Mouse (Mus musculus) fibroblast of lung, adult 2 months (primary cell): ENCODE results near the gene Mthfd1l.

Experiments
- DNase-seq: peaks from one replicate; pipeline ENCODE4 v3.0.0-alpha.2; 2011; ENCODE audit warnings: low read depth

Gene Mthfd1l

GRCm38 (mm10) chr10:4210313-4211066 is 237.6 kb downstream of the Mthfd1l start:
- DNase-seq, result no peak

- DNase-seq, result no peak
Measured at GRCm38 (mm10) chr10:4211067-4211447, 238.1 kb downstream of the Mthfd1l start.
